Mouse (Mus musculus) lung, embryonic 15.5 days (tissue): Measurements from ENCODE around the gene Troap. TPM values are rescaled to one million over a fixed set of nuclear protein-coding genes. Genes with fewer than 3 reads are reported as not detected.
A peak's percentile ranks its signal among the peaks of the same experiment; 100 is the strongest.

Experiments
- ATAC-seq: fragments of 200-750 bp; cut with Nextera tagmentation; 2 replicates; pipeline ENCODE4 v1.8.0; 2017; ENCODE audit warnings: moderate number of reproducible peaks, borderline replicate concordance; ENCODE audit not compliant: low FRiP score, low TSS enrichment; ENCODE audit errors: extremely low read depth
- H3K27ac ChIP-seq: fragments of 300-500 bp; sonication (generic); 2 replicates; pipeline ENCODE4 v1.5.1; 2015; ENCODE audit warnings: moderate library complexity, mild to moderate bottlenecking, inconsistent platforms
- H3K27me3 ChIP-seq: fragments of 300-500 bp; sonication (generic); 2 replicates; pipeline ENCODE4 v1.6.1; 2015; ENCODE audit warnings: inconsistent platforms
- H3K36me3 ChIP-seq: fragments of 300-500 bp; sonication (generic); 2 replicates; pipeline ENCODE4 v1.6.1; 2015; ENCODE audit warnings: inconsistent platforms
- H3K4me1 ChIP-seq: fragments of 300-500 bp; sonication (generic); 2 replicates; pipeline ENCODE4 v1.6.1; 2015; ENCODE audit warnings: inconsistent platforms
- H3K4me2 ChIP-seq: fragments of 300-500 bp; sonication (generic); 2 replicates; pipeline ENCODE4 v1.6.1; 2015; ENCODE audit warnings: inconsistent platforms, mild to moderate bottlenecking, moderate library complexity
- H3K4me3 ChIP-seq: fragments of 300-500 bp; sonication (generic); 2 replicates; pipeline ENCODE4 v1.5.1; 2015; ENCODE audit warnings: mild to moderate bottlenecking, inconsistent platforms
- H3K9ac ChIP-seq: fragments of 300-500 bp; sonication (generic); 2 replicates; pipeline ENCODE4 v1.6.1; 2015; ENCODE audit warnings: inconsistent platforms
- H3K9me3 ChIP-seq: fragments of 300-500 bp; sonication (generic); 2 replicates; pipeline ENCODE4 v1.6.1; 2016; ENCODE audit warnings: inconsistent platforms
- WGBS: fragments of 180-500 bp; shearing (Covaris S2); methylation state at CpG from one replicate; pipeline ENCODE4 v1.1.7; 2015; 5-methylcytosine and 5-hydroxymethylcytosine counted together
- polyA plus RNA-seq: library from polyadenylated mRNA; unstranded; fragments of >200 nt; fragmentation: Nextera tagmentation; extraction: Ambion mirVana; gene quantifications from 2 replicates; pipeline ENCODE4 v1.2.1, GENCODE M21; 2015

The Troap gene
- polyA plus RNA-seq, 1 experiment from 2014 or later = 41.9 TPM

- Histone ChIP-seq H3K9ac (no peak overlapping the region), H3K9me3 (no peaks in the 10 kb centered on the region), H3K27ac (no peak overlapping the region), H3K4me1 (no peaks in the 10 kb centered on the region), H3K4me2 (no peak overlapping the region), H3K27me3 (peaks cover 7% of the 10 kb centered on the region), H3K4me3 (no peak overlapping the region), H3K36me3 (no peaks in the 10 kb centered on the region)
- WGBS = 43% methylated on average over 7 of the region's 7 CpGs
- no peak for ATAC-seq
Observed at GRCm38 (mm10) chr15:99105238-99105637, 30.9 kb downstream of the Troap start.

DNA sequence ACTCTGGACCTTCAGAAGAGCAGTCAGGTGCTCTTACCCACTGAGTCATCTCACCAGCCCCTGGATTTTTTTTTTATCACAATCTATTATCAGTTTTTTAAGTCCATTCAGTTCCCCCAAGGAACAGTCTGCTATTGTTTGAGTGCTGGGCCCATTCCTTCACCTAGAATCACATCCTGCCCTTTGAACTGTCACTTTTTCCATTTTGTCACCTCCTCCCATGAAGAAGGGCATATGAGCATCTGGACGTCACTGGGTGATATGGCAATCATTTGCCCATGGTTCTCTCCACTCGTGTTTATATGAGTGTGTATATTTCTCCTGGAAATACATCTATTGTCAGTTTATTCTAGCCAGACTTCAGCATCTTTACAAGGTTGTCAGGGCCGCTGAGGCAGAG lies 33.5 kb downstream of the Troap start:
- Histone ChIP-seq H3K27me3 (no peaks in the 10 kb centered on the region), H3K36me3 (no peaks in the 10 kb centered on the region), H3K4me1 (no peaks in the 10 kb centered on the region), H3K4me2 (no peak overlapping the region), H3K4me3 (no peak overlapping the region), H3K9me3 (no peaks in the 10 kb centered on the region), H3K27ac (no peak overlapping the region), H3K9ac (no peak overlapping the region; the same call in 1 of the 2 replicates)
- WGBS = 58% methylated on average over 3 of the region's 3 CpGs
- no peak for ATAC-seq

GRCm38 (mm10) chr15:99111139-99111538 lies 36.8 kb downstream of the Troap start:
- H3K27ac ChIP-seq = no peak overlapping the region
- H3K36me3 ChIP-seq = no peaks in the 10 kb centered on the region
- WGBS = 84% methylated on average over 3 of the region's 3 CpGs

GRCm38 (mm10) chr15:99111809-99112208 lies 37.4 kb downstream of the Troap start:
- H3K27me3 ChIP-seq = no peaks in the 10 kb centered on the region
- no peak overlapping the region for H3K4me2 ChIP-seq
- H3K27ac ChIP-seq = no peak overlapping the region
- H3K4me1 ChIP-seq = no peaks in the 10 kb centered on the region
- no peak overlapping the region for H3K4me3 ChIP-seq
- ATAC-seq = no peak
- no peak overlapping the region for H3K9ac ChIP-seq
- H3K36me3 ChIP-seq = no peaks in the 10 kb centered on the region
- WGBS = 44% methylated on average over 4 of the region's 4 CpGs
- no peaks in the 10 kb centered on the region for H3K9me3 ChIP-seq

More at GRCm38 (mm10) chr15:99111139-99111538, 36.8 kb downstream of the Troap start:
- ATAC-seq = no peak
- Histone ChIP-seq H3K4me1 (no peaks in the 10 kb centered on the region), H3K27me3 (no peaks in the 10 kb centered on the region), H3K9me3 (no peaks in the 10 kb centered on the region), H3K4me3 (no peak overlapping the region), H3K9ac (no peak overlapping the region), H3K4me2 (no peak overlapping the region)

DNA sequence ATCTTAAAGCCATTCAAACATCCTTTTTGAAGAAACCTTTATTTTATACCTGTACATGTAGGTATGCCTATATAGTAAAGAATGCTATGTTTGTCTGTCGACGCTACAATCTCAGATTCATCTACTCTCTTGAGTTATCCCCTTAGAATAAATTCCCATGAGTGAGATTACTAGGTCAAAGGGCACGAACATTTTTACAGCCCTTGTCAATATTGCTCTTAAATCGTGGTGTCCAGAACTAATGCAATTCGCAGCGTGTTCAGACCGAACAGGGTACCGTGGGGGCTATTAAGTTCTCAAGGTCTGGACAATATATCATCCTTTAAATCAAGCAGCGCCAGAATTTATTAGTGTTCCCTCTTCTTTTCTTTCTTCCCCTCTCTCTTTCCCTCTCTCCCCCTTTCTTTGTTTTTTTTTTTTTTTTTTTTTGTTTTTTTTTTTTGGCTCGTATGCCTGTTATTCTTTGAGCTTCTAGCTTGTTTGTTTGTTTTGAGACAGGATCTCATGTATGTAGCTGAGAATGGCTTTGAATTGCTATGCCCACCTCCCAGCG lies 38.5 kb downstream of the Troap start:
- Histone ChIP-seq H3K27ac (no peak overlapping the region), H3K4me2 (peak overlapping the region; percentile 14), H3K4me1 (no peaks in the 10 kb centered on the region), H3K27me3 (no peaks in the 10 kb centered on the region), H3K4me3 (no peak overlapping the region), H3K36me3 (no peaks in the 10 kb centered on the region), H3K9me3 (no peaks in the 10 kb centered on the region), H3K9ac (no peak overlapping the region)
- no peak for ATAC-seq
- WGBS = 58% methylated on average over 11 of the region's 11 CpGs

DNA sequence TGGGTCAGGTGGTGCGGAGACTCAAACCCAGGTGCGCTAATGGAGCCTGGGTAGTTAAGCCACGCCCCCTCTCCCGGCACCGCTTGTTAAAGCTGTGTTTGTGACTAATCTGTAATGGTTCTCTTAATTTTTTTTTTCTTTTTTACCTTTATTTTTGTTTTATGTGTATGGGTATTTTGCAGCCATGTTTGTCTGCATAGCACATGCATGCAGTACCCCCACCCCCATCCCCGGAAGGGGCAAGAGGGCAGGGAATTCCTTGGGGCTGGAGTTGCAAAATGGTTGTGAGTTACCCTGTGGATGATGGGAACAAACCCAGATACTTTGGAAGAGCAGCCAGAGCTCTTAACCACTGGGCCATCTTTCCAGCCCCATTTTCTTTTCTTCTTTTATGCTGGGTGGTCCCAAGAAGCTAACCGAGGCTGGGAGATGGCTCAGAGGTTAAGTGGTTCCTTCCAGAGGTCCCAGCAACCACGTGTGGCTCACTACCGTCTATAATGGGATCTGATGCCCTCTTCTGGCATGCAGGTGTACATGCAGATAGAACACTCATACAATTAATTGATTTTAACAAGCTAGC lies 39.1 kb downstream of the Troap start:
- Histone ChIP-seq H3K27me3 (no peaks in the 10 kb centered on the region), H3K4me3 (no peak overlapping the region), H3K27ac (no peak overlapping the region), H3K4me2 (peak overlapping the region; percentile 14), H3K4me1 (no peaks in the 10 kb centered on the region), H3K9me3 (no peaks in the 10 kb centered on the region), H3K9ac (no peak overlapping the region), H3K36me3 (no peaks in the 10 kb centered on the region)
- ATAC-seq = no peak
- WGBS = 8% methylated on average over 9 of the region's 9 CpGs

DNA sequence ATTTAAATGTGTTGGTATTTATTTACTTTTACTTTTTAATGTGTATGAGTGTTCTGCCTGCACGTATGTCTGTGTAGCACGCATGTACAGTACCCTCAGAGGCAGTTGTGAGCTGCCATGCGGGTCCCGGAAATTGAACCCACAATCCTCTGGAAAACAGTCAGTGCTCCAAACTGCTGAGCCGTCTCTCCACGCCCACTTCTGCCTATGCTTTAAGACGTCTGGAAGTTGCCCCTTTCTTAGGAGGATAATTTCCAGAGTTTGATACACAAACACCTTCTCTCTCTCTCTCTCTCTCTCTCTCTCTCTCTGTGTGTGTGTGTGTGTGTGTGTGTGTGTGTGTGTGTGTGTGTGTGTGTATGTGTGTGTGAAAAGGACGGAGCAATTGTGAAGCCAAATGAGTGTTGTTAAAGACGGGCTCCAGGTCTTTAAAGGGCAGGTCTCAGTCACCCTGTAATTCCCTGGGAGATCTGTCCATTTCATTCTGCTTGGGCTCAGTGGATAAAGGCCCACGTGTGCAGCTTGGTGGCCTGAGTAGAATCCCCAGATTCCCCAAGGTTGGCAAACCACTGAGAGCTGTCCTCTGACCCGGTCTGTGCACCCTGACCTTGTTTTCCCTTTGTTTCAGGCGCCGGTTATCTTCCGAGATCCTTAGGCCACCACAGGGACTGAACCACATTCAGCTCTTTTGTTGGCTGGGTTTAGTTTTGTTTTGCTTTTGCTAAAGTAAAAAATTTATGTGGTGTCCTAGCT lies 40.1 kb downstream of the Troap start:
- ATAC-seq = no peak
- WGBS = 47% methylated on average over 14 of the region's 14 CpGs
- H3K27ac ChIP-seq = no peak overlapping the region
- no peak overlapping the region for H3K4me2 ChIP-seq
- no peaks in the 10 kb centered on the region for H3K27me3 ChIP-seq
- no peak overlapping the region for H3K9ac ChIP-seq
- H3K4me1 ChIP-seq = no peaks in the 10 kb centered on the region
- no peaks in the 10 kb centered on the region for H3K9me3 ChIP-seq
- H3K4me3 ChIP-seq = no peak overlapping the region
- H3K36me3 ChIP-seq = no peaks in the 10 kb centered on the region

DNA sequence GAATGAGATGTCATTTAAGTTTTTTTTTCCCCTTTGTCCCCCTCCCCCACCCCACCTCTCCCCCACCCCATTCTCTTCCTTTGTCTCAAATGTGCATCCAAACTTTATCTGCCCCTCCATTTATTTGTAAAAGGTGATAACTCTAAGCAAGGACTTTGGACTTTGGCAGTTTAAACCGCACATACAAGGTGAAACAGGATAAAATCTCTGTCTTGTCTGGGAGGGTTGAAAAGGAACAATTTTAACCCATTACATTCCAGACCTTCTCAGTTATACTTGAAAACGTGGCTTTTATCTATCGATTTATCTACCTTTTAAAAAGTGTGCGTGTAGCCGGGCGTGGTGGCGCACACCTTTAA lies 40.7 kb downstream of the Troap start:
- Histone ChIP-seq H3K4me3 (no peak overlapping the region), H3K36me3 (no peaks in the 10 kb centered on the region), H3K4me1 (no peaks in the 10 kb centered on the region), H3K9me3 (no peaks in the 10 kb centered on the region), H3K4me2 (no peak overlapping the region), H3K27me3 (no peaks in the 10 kb centered on the region), H3K9ac (no peak overlapping the region), H3K27ac (no peak overlapping the region)
- 78% methylated on average over 7 of the region's 7 CpGs for WGBS
- ATAC-seq = no peak

DNA sequence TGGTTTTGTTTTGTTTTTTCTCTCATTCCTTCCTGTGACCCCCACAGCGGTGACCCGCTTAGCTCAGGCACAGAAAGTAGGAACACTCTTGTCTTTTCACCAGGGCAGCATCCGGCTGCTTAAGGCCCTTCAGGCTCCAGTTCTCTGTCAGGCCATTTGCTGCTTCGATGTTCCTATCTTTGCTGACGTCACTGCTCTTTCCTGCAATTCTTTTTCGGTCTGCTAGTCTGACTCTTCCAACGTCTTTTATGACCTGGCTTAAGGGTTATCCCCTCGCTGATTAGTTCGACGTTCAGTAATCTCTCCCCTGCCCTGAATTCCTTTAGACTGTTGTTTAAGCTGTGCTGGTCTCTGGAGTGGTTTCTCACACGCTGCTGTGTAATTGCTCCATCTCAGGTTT lies 42.2 kb downstream of the Troap start:
- ATAC-seq = no peak
- WGBS = 49% methylated on average over 11 of the region's 11 CpGs

GRCm38 (mm10) chr15:99120814-99121213 lies 46.4 kb downstream of the Troap start:
- H3K4me2 ChIP-seq = no peak overlapping the region
- no peaks in the 10 kb centered on the region for H3K9me3 ChIP-seq
- H3K4me3 ChIP-seq = no peak overlapping the region
- H3K4me1 ChIP-seq = peaks cover 6% of the 10 kb centered on the region
- H3K27ac ChIP-seq = no peak overlapping the region
- H3K36me3 ChIP-seq = no peaks in the 10 kb centered on the region
- H3K9ac ChIP-seq = no peak overlapping the region
- no peak for ATAC-seq
- no peaks in the 10 kb centered on the region for H3K27me3 ChIP-seq
- WGBS = 6% methylated on average over 11 of the region's 11 CpGs

More for the DNA sequence above, 42.2 kb downstream of the Troap start:
- Histone ChIP-seq H3K4me3 (no peak overlapping the region), H3K4me2 (no peak overlapping the region), H3K36me3 (no peaks in the 10 kb centered on the region), H3K27ac (no peak overlapping the region), H3K4me1 (no peaks in the 10 kb centered on the region), H3K27me3 (no peaks in the 10 kb centered on the region), H3K9me3 (no peaks in the 10 kb centered on the region), H3K9ac (no peak overlapping the region)

GRCm38 (mm10) chr15:99122642-99123041 lies 48.3 kb downstream of the Troap start:
- H3K4me2 ChIP-seq = no peak overlapping the region
- no peaks in the 10 kb centered on the region for H3K27me3 ChIP-seq
- no peak overlapping the region for H3K4me3 ChIP-seq
- H3K4me1 ChIP-seq = peaks cover 9% of the 10 kb centered on the region
- no peak for ATAC-seq
- no peaks in the 10 kb centered on the region for H3K9me3 ChIP-seq
- H3K27ac ChIP-seq = no peak overlapping the region
- H3K9ac ChIP-seq = no peak overlapping the region
- H3K36me3 ChIP-seq = no peaks in the 10 kb centered on the region
- 70% methylated on average over 2 of the region's 2 CpGs for WGBS

- no peak for ATAC-seq
- H3K4me3 ChIP-seq = peak within 1 kb of the TSS; percentile 90
- peak within 1 kb of the TSS; percentile 93 for H3K9ac ChIP-seq
- H3K27ac ChIP-seq = peak within 1 kb of the TSS; percentile 96
- H3K4me1 ChIP-seq = peaks cover 33% of the 10 kb centered on the region
- H3K9me3 ChIP-seq = no peaks in the 10 kb centered on the region
- WGBS = under 1% methylated on average over 12 of the region's 12 CpGs
- H3K36me3 ChIP-seq = no peaks in the 10 kb centered on the region
- H3K4me2 ChIP-seq = peak within 1 kb of the TSS; percentile 82
- H3K27me3 ChIP-seq = no peaks in the 10 kb centered on the region
Observed at GRCm38 (mm10) chr15:99125711-99126080, 51.3 kb downstream of the Troap start, which contains the start of gene Spats2. Gene Spats2, plus strand, starts transcription at chr15:99125916.
